Mouse (Mus musculus) T-helper 1 cell (primary cell): ENCODE measurements around the gene Otud7b.

ENCODE experiments used
- in situ Hi-C: fragments of 300-600 bp; cut with MboI, MseI; formaldehyde crosslinking; loops from one replicate; pipeline ENCODE4 v1.15.1; 2025; ENCODE audit warnings: high pct_unique_total_duplicates

The Otud7b gene

GRCm38 (mm10) chr3:96084146-96084755, 20.1 kb upstream of the Otud7b start:
- in situ Hi-C loops: no loop called here

GRCm38 (mm10) chr3:96087219-96087618, 17.1 kb upstream of the Otud7b start:
- in situ Hi-C loops: loop anchor here (5.0 kb wide), 1 partner anchor 60 kb away; no protein-coding TSS in a partner anchor

DNA sequence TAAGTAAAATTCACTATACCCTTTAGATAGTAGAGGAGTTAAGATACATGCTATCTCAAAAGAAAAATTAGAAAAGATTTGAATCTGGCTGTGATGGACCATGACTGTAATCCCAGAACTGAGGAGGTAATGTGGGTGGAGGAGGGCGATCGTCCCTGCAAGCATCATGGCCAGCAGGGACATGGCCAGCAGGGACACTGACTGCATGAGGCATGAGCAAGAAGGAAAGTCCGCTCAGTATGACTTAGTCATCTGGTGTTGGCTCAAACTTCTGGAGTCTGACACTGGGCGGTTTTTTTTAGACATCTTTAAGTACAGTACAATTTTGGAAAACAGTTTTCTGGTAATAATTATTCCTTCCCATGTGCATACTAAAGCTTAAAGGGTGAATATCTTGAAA, 16.5 kb upstream of the Otud7b start:
- in situ Hi-C loops: loop anchor here (5.0 kb wide), 1 partner anchor 60 kb away; no protein-coding TSS in a partner anchor

- in situ Hi-C loops: loop anchor here (5.0 kb wide), 1 partner anchor 57 kb away; no protein-coding TSS in a partner anchor
Measured at GRCm38 (mm10) chr3:96089882-96090489, 14.3 kb upstream of the Otud7b start.

GRCm38 (mm10) chr3:96091146-96091545, 13.2 kb upstream of the Otud7b start:
- in situ Hi-C loops: no loop called here

DNA sequence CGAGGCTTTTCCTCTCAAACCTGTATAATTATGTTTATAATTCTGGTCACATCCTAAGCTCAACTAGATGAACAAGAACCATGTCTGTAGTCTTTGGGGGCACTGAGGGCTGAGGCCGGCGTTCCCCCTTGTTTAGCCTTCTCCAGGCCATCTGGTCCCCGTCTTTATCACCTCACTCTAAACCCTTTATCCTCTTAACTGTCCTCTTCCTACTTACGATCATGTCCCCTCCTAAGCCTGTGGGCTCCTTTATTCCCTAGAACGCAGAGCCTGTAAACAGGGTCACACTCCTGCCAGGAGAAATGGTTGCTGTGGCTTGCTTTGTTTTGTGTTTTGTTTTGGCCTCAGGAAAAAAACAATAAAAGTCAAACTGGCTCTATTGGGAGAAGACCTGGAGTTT, 12.4 kb upstream of the Otud7b start:
- in situ Hi-C loops: no loop called here

GRCm38 (mm10) chr3:96093509-96093908, 10.8 kb upstream of the Otud7b start:
- in situ Hi-C loops: no loop called here

DNA sequence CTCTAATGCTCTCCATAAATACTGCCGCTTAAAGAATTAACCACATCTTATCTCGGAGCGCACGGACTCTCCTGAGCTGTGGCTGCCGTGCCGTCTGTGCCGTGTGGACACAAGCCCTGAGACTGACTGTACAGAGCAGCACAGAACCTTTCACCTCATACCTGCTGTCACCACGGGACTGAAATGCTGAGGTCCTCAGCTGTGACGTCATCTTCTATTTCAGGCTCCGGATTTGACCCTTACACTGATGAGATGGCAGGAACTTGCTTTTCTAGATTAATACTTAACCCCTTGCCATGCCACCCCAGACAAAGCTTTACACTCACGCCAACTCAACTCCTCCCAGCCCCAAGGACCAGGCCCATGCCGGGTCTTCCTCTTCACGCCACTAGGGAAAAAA, 10.1 kb upstream of the Otud7b start:
- in situ Hi-C loops: no loop called here

DNA sequence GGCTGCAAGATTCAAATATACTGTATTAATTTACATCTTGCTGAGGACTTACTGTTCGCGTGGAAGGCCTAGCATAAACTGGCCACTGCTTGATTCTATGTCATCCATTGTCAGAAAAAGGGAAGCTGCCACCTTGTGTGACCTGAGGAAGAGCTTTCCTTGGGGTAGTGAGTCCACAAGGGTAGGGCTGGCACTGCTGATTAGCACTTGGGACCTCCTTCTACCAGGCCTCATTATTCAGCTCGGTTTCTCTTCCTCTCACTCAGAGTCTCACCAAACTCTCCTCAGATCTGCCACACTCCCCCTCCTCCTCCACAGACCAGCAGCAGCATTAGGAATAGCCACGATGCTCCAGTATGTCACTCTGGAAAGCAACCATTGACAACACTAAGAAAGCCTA, 6.2 kb upstream of the Otud7b start:
- in situ Hi-C loops: no loop called here

DNA sequence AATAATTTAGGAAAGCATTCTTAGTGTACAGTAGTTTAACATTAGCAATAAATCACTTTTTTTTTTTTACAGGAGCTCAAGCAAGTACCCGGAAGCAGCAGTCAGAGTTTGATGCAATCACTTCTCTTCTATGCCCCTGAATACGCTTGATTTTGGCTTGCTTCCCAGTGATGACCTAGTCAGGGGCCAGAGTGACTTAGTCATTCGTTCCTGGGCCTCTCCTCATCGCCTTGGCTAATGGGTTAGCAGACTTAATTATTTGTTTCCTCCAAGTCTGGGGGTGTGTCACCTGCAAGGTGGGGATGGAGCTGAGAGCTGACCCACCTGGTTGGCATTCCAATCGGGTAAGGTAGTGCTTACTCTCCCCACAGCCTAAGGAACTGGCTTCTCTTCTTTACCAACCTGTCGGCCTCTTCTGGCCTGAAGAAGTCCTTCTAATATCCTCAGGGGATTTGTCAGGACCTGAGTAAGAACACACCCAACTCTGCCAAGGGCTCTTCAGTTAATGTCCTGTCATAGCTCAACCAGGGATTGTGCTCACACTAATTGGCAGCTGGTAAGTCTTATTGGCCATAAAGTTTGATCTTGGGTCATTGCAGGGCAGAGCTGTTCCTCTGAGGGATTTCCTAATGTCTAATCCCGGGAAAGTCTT, 5.6 kb upstream of the Otud7b start:
- in situ Hi-C loops: no loop called here

DNA sequence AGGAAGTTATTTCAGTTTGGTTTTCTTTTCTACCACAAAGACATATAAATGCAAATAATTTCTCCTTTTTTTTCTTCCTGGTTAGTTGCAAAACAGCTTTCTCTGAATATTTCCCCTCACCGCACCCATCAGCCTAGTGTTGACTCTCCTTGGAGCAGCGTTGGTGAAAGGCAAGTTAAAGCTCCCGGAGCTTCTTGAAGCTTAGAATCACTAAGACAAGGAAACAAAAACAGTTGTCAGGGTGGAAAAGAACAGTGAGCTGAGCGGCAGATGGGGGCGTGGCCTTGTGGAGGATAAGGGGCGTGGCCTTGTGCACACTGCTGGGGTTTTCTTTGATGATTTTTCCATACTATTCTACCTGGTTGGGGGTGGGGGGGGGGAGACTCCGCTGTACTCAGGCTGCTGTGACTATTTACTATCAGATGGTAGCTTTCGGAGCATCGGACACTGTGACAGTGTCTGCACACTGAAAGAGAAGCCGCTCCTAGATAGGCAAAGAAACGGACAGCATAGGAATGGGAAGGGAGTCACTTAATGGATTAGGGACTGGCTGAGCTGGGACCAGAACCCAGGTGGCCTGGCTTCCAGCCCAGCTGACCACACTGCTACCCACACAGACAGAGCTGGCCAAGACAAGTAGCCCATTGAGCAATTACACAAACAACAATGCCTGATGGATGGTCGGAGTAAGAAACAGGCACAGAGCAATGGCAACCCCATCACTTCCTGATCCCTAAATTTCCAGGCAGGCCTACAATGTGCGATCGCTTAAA, 2.0 kb upstream of the Otud7b start:
- in situ Hi-C loops: no loop called here

- in situ Hi-C loops: no loop called here
Measured at GRCm38 (mm10) chr3:96103901-96104260, 446 bp upstream of the Otud7b start.

GRCm38 (mm10) chr3:96105232-96105747, 963 bp downstream of the Otud7b start:
- in situ Hi-C loops: no loop called here

DNA sequence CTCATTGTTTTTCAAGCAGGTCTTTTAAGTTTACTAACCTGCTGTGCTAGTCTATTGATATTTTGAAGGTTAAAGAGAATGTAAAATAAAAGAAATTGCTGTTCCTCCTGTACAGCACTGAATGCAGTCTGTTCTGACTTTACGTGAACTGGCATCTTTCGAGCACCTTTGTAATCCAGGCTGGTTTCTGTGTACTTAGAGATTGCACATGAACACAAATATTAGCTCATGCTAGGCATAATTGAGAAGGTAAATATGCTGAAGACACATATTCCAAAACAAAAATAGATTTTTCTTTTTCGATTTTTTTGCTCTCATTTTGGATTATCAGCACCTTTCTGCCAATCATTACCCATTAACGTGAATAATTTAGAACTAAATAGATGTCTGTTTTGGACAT, 1.8 kb downstream of the Otud7b start:
- in situ Hi-C loops: no loop called here

- in situ Hi-C loops: no loop called here
Measured at GRCm38 (mm10) chr3:96108315-96108714, 4.0 kb downstream of the Otud7b start.

GRCm38 (mm10) chr3:96113251-96113650, 8.9 kb downstream of the Otud7b start:
- in situ Hi-C loops: no loop called here

DNA sequence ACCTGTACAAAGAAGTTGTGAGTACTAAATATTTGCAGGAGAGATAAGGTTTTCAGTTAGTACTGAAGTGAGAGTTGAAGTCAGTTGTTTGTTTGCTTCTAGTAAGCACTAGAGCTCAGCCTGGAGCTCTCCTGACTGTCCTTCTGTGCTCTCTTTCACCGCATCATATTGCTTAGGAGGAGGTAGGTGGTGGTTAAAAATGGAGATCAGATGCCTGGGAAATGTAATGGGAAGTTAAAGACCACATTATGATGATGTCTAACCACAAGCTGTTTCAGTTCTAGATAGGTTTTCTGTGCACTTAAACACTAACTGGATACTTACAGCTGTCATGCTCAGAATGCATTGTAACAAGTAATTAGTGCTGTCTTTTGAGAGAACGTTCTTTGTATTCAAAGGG, 13.8 kb downstream of the Otud7b start:
- in situ Hi-C loops: no loop called here

DNA sequence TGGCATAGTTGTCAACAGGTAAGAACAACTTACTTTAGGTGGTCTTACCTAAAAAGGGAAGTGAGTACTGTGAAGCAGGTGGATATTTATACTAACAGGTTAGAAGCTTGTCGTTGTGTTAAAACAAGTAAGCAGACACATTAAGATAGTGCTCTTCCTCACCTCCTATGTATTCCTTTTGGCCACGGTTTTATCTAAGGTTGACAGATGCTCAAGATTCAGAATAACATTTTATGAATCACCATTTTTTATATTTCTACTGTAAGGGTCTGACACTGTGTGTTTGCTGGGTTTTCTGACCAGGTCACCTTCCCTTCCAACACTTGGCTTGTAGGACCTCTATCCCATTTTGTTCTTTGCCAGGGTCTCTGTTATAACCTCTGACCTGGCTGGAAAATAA, 14.4 kb downstream of the Otud7b start:
- in situ Hi-C loops: no loop called here

- in situ Hi-C loops: no loop called here
Measured at GRCm38 (mm10) chr3:96124235-96124634, 19.9 kb downstream of the Otud7b start.

GRCm38 (mm10) chr3:96128128-96128527, 23.8 kb downstream of the Otud7b start:
- in situ Hi-C loops: no loop called here

- in situ Hi-C loops: loop anchor here (10.0 kb wide), 1 partner anchor 1018 kb away; the partner anchor contains the start of gene Vps72
Measured at GRCm38 (mm10) chr3:96132478-96132877, 28.2 kb downstream of the Otud7b start.

GRCm38 (mm10) chr3:96133327-96133905, 29.1 kb downstream of the Otud7b start:
- in situ Hi-C loops: loop anchor here (10.0 kb wide), 1 partner anchor 1019 kb away; the partner anchor contains the start of gene Vps72
